Mouse (Mus musculus) bone marrow, adult 2 months (tissue): ENCODE measurements around the gene Cd3eap.

Experiments used
- CTCF ChIP-seq: fragments of 200-500 bp; IDR thresholded peaks from 2 replicates; pipeline ENCODE4 v1.5.1; 2011; ENCODE audit warnings: low read length, control low read depth; ENCODE audit not compliant: control insufficient read depth, insufficient read depth
- POLR2A ChIP-seq: fragments of 200-500 bp; IDR thresholded peaks from 2 replicates; pipeline ENCODE4 v1.6.1; 2011; ENCODE audit warnings: low read depth, mild to moderate bottlenecking, control low read depth, low read length, borderline replicate concordance; ENCODE audit not compliant: control insufficient read depth

GRCm38 (mm10) chr7:19357381-19358375, 1.6 kb downstream of the Cd3eap start:
- TF ChIP-seq CTCF: no peak
- TF ChIP-seq POLR2A: no peak
